Mouse (Mus musculus): ENCODE results near the gene Pde3a.
"Not testable (repeated sequence)": the region's sequence is repeated elsewhere in the genome, so short reads cannot be mapped to it uniquely, and the experiment has no call there.

Gene Pde3a

DNA sequence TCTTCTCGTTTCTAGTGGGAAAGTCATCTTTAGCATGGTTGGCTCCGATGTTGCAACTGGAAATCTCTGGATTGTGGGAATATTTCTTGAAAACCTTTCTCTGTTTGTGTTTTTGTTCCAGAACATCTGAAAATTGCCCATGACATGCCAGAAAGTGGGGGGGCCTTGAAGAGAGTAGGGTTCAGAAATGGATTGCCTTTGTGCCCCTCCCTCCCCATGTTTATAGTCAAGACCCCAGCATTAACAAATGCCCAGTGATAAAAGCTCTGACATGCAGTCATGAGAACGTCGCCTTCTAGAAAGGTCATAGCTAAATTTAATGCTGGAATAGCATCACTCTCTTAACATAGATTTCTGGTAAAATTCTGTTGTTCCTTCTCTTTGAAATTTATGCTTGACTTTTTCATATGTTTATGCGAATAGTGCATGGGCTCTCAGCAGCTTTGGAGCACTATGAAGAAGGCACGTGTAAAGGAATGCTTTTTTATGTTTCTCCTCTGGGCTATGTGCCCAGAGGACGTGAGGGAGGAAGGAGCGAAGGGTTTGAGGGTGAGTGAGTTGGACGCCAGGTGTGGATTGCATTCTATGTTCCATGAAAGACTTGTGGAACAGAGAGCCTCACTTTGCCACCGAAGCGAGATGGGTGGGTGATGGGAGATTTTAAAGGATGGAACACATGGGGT lies 19.0 kb downstream of the Pde3a start:
- in situ Hi-C loops (cut with MboI) = no loop called here

DNA sequence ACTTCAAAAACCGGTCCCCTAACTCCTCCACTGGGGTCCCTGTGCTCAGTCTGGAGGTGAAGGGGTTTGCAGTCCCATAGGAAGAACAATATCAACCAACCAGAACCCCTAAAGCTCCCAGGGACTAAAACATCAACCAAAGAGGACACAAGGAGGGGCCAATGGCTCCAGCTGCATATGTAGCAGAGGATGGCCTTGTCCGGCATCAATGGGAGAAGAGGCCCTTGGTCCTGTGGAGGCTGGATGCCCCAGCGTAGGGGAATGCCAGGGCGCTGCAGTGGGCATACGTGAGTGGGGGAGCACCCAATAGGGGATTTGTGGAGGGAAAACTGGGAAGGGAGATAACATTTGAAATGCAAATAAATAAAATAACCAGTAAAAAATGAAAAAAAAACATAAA lies 19.8 kb downstream of the Pde3a start:
- in situ Hi-C loops (cut with MboI) = no loop called here

DNA sequence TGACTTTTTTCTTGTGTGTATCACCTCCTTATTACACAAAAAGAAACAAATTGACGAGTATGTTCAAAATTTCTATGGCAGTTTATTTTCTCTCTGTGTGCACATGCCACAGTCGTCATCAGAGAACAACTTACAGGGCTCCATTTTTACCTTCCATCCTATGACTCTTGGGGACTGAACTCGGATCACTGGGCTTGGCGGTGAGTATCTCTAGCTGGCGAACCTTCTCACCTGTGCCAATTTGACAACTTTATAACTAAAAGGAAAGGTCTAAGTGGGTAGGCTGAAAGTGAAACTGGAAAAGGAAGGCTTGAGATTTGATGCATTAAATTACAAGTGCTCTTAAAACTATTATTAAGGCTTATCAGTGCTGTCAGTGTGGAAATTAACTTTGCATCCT lies 22.1 kb downstream of the Pde3a start:
- in situ Hi-C loops (cut with MboI) = no loop called here

DNA sequence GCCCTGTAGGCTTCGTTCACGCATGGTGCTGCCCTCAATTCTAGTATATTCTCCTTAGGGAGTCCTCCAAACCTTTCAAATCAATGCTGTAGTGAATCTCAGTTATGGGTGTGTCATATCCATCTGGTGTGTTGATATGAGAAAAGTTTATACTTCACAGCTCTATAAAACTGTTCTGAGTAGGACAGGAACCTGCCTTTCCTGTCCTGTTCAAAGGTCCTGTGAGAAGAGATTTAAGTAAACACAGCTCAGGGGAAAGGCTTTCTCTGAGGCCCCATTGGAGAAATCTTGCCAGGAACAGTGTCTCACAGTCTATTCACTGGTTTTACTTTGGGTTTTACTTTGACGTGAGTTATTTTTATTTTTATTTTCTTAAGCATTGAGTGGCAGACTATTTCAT lies 22.5 kb downstream of the Pde3a start:
- in situ Hi-C loops (cut with MboI) = no loop called here

DNA sequence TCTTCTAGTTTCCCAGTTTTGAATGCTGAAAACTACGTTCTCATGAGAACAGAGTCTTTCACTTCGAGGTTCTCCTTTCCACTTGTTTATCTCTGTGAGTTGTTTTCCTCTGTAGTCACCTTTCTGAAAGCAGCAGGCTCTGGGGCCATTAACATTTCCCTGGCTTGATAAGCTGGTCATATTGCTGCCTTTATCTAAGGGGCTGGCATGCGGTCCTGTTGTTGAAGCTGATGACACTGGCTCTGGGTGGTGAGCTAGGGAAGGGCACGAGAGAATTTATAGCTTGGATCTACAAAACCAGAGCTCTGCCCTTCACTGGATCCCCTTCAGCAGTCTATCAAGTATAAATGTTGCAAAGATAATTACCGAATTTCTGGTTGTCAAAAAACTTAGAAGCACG lies 24.6 kb downstream of the Pde3a start:
- in situ Hi-C loops (cut with MboI) = no loop called here

DNA sequence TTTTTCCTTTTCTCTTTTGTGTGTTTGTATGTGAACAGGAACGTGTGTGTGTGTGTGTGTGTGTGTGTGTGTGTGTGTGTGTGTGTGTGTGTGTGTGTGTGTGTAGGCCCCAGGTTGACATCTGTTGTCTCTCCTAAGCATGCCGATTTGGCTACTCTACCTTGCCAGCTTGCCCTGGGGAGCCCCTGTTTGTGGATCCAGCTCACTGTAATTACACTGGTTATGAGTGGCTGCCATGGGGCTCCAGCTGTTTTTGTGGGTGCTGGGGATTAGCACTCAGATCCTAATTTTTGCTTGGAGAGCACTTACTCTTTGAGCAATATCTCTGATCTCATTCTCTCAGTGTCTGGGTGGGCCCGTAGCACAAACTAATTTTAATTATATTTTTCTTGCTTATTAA lies 32.6 kb downstream of the Pde3a start:
- in situ Hi-C loops (cut with MboI) = no loop called here

DNA sequence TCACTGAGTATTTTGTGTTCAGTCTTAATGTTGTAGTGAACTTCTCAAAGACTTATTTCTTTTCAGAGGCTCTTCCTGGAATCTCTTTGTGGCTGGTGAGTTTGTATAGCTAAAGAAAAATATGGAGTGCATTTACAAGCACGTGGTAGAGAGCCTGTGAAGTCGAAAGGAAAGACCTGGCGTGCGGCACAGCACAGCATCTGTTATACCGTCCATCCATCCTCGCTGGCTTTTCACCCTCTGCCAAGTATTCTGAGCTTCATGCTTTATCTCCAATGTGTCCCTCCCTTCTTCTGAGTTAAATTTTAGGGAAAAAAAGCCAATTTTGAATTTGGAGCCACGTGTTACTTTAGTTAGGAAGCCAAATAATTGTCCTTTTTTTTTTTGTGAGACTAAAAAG lies 33.7 kb downstream of the Pde3a start:
- in situ Hi-C loops (cut with MboI) = no loop called here

DNA sequence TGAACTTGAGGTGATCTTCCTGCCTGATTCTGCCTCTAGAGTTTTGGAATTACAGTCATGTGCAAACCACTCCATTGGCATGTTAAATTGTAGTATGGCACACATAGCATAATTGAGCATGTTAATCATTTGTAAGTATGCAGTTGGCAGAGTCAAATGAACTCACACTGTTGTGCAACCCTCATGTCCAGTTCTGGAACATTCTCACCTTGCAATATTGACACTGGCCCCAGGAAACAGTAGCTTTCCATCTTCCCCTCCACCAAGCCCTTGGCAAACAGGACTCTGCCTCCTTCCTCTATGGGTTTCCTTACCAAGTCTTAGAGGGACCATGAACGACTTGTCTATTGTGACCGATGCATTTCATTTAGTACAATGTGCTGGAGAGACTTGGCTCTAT lies 42.1 kb downstream of the Pde3a start:
- in situ Hi-C loops (cut with MboI) = no loop called here

DNA sequence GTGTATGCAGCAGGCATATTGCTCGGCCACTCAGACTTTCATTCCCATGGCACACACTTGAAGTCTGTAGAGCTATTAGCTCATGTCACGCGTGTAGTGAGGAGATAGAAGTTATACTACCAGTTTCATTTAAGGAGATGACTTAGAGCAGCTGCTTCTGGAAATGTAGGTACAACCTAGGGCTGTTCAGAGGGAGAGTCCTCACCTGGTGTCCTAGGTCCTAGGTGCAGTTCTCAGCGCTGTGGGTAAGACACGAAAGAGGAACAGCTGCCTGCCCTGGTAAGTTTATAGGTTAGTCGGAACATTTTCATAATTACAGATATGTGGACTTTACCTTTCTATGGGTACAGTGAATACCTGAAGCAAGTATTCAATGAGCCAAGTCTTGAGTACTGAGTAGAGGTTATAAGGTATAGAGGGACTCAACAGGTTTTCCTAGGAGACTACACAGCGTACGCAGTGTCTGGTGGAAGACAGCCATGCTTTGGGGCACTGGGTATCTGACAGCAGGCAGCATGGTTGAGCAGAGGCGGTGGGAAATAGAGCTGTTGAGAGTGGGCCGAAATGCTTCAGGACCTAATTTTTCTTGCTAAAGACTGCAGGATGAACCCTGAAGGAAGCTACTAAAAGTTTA lies 43.9 kb downstream of the Pde3a start:
- in situ Hi-C loops (cut with MboI) = no loop called here

DNA sequence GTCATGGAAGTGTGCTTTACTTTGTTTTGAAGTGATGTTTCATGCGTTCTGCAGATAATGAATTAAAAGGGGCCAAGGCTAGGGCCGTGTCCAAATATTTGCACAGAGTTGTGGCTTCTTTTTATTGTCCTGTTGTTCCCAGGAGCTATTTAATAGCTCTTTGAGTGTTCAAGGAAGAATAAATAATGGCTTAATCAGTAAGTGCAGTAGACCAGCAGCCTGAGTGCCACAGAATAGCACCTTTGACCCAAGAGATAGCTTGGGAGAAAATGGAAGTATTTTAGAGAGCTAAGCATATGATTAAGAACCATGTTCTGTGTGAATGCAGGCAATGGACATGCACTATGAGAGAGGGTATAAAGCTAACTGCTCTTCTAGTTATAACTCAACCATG lies 44.4 kb downstream of the Pde3a start:
- in situ Hi-C loops (cut with MboI) = no loop called here

DNA sequence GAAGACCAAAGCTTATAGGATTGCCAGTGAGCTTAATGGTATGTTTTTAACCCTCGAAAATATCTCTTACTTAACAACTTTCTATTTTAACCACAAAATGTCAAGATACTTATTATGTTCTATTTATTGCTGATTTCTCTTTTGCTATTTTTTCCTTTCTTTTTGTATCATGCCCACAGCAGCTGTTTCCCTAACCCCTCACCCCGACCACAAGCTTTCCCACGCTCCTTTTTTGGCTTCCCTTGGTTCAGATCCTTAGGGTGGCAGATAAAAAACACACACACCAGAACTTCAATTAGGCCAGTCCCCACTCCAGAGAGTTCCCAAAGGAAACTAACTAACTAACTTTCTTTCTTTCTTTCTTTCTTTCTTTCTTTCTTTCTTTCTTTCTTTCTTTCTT lies 46.2 kb downstream of the Pde3a start:
- in situ Hi-C loops (cut with MboI) = no loop called here

DNA sequence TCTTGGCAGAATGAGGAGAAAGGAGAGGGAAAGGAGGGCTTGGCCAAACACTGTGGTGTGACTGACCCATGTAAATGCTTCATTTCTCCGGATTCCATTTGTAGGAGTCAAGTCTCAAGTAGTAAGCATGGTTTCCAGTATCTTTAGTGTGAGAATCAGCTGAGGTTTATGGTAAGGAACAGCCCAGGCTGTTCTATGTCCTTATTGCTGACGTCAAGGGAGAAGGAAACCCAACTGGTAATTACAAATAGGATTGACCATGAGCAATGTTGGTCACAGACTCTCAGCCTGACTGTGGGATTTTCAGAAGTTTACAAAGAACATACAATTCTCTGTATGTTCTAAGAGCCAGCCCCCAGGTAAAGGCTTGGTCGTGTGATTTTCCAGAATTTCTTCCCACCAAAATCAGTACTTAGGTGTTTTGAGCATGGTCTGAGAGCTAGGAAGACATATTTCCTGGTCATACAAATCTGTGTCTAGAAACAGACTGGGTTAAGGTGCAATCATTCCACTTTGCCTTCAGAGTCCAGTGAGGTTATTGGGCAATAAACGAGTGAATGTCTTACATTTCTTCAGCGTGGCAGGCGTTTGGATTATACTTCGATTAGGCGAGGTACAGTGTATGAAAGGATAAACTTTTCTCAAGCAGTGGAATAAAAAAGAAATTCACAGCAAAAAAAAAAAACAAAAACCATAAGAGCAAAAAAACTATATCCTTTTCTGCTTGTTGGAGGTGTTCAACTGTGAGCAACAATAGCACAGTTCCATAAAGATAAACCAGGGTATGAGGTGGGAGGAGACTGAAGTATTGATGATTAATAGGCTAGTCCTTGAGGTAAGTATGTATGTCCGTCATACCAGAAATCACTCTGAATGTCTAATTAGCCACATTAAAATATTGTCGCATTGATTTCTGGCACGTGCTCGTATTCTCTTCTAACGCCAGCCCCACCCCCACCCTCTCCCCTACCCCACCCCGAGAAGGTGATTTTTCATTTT lies 53.0 kb downstream of the Pde3a start:
- in situ Hi-C loops (cut with MboI) = no loop called here

DNA sequence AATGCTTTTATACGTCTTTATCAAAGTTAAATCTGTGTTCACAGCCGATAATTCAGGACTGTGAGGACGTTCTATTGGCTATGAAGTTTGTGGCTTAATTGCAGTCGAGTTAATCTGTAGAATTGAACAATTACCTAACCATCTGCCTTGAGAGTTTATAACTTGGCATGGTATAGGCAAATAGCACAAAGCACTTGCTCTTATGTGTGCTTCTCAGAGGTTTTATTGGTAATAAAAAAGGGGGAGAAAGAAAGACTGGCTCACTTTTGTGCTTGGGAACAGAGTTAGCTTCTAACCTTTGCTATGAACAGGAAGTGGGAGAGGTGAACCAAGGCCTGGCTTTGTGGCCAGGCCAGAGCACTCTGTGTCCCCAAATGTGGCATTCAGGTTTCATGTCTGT lies 53.8 kb downstream of the Pde3a start:
- in situ Hi-C loops (cut with MboI) = no loop called here

DNA sequence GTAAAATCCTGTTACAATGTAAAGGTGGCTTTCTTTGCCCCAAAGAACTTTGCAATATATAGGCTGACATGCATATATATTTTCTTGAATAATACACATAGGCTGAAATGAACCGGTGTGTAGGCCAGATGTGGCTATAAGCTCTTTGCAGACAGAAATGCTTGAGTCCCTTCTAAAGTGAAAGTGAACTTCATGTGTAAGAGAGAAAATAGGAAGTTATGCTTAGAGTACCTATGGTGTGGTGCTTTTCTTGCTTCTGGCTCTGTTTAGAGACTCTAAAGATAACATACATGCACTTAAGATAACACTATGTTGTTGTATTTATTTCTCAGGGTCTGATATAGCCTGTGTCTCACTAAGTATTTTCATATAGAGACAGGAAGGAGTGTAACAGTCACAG lies 58.3 kb downstream of the Pde3a start:
- in situ Hi-C loops (cut with MboI) = no loop called here

DNA sequence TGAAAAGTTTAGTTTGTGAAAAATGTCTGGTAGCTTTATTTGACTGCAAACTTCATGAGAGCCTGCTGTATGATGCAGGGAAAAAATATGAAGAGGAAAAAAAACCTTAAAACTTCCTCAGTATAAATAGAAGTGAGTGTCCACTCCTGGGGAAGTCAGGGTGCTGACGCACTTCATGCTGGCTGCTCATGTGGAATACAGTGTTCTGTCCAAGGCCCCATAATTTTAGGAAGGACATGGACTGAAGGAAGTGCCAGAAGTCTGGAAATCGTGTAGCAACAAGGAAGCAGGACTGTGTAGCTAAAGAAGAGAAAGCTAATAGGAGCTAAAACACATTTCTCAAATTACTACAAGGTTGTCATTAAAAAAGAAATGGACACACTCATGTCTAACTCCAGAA lies 59.4 kb downstream of the Pde3a start:
- in situ Hi-C loops (cut with MboI) = no loop called here

DNA sequence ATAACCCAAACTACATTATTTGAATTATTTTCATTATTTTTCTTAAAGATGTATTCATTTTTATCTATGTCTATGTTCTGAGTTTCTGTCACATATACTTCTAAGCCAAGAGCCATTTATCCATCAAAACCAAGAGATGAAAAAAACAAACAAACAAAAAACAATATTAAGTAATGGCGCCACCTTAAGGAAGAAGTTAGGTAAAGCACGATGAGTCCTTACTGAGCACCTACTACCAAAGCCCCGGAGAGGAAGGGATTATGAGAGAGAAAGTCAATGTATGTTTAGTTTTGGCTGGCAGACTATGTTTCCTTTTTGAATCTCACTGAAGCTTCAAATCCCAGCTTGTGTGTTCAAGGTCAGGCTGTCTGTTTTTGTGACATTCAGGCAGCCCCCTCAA lies 60.8 kb downstream of the Pde3a start:
- in situ Hi-C loops (cut with MboI) = no loop called here

DNA sequence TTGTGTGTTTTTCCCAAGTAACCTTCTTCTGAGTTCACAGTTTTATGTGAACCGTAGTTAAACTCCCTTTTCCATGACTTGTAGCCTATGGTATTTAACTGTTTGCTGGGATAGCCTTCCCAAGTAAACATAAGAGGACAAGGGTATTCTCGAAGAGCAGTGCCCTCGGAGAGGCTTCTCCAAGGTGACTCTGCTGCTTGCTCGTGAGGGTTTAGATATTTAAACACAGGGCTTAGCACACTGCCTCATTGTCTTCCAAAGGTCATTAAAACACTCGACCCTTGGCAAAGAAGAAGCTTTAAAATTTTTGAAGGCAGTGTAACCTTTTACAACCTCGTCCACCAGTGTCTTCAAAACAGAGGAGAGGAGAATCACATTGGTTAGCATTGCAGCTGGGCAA lies 61.3 kb downstream of the Pde3a start:
- in situ Hi-C loops (cut with MboI) = no loop called here

DNA sequence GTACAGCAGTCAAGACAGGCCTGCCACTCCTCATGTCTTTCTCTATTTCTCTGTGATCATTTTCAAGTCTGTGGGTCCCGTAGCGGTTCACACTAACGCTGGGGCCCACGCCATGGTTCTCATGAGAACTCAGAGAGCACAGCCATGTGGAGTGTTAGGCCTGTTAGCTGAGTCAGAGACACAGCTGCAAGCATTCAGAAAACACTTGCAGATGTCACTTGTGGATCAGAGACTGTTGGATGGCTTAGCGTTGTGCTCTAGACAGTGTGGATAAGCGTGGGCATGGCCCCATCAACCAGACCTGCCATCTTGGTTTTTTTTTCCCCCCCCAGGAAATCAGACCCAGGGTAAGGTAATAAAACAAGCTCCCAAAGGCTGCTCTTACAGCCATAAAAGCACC lies 62.5 kb downstream of the Pde3a start:
- in situ Hi-C loops (cut with MboI) = no loop called here

DNA sequence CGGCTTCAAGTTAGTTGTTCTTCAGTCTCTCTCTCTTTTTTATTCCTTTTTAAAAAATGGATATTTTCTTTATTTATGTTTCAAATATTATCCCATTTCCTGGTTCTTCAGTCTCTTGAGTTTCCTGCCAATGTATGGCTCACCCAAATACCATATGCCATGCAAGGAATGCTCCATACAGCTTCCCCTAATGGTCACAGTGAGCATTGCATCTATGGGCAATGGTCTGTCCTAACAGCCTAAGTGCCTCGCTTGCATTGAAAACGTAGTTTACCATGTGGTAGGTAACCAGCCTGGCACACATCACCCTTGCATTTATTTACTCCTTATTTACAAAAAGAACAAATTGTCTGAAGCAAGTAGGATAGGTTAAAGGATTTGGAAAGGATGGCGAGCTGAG lies 64.0 kb downstream of the Pde3a start:
- in situ Hi-C loops (cut with MboI) = no loop called here

DNA sequence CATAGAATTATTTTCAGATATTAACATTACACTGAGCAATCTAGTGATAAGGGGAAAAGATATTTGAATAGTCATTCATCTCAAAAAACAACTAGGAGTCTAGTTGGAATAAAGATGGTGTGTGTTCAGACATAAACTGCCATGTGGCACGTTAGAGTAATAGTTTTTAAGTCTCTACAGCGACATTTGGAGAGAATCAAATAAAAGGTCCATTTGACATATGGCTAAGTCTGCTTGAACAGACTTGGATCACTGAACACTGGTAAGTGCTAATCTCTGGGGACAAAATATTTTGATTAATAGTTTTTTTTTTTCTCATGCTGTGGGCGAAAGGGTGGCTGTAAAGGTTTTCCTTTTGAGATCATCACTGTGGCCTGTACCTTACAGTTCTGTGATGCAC lies 69.4 kb downstream of the Pde3a start:
- in situ Hi-C loops (cut with MboI) = no loop called here

DNA sequence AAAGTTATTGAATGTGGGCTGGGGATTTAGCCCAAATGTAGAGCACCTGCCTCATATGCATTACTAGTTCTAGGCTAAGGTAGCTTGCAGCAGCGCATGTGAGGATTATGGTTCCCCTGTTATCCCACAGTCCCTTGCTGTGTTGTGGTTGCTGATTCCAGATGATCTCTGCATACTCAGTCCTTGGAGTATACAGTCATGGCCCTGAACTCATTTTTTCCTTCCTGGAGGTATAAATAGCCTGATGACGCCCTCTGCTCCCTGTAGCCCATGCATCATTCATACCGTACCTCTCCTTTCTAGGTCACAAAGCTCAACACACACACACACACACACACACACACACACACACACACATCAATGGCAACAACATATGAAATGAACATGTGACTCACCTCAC lies 72.2 kb downstream of the Pde3a start:
- in situ Hi-C loops (cut with MboI) = no loop called here

DNA sequence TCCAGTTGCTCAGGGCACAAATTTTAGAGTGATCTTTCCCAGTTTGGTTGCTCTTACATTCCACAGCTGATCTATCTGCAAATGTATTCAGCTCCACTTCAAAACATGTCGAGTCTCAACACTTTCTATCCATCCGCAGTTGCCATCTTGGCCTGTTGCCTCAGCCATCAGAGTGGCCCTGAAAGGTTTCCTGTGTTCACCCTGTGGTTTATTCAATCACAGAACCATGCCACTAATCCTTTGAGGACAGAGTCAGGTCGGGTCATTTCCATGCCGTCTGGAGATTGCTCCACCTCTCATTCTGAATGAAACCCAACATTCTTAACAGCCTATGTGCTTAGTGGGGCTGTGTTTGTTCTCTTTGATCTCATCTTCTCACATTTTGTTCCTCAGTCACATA lies 73.9 kb downstream of the Pde3a start:
- in situ Hi-C loops (cut with MboI) = no loop called here

DNA sequence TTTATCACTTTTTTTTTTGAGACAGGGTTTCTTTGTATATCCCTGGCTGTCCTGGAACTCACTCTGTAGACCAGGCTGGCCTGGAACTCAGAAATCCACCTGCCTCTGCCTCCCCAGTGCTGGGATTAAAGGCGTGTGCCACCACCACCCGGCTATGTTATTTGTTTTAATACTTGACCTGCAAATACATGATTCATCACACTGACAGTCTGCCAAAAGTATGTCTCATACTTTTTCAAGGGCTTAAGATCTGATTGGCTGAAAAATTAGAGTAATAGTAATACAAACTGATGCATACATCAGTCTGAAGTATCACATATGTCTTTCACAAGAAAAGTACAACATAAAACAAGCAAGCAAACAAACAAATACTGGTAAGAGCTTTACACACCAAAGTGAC lies 78.1 kb downstream of the Pde3a start:
- in situ Hi-C loops (cut with MboI) = not testable (repeated sequence)

All from mature B cell (primary cell).